Mouse (Mus musculus) thymus, adult 2 months (tissue): ENCODE data around the gene Olfr1214. TPM values are rescaled to one million over a fixed set of nuclear protein-coding genes. Genes with fewer than 3 reads are reported as not detected.

Source experiments
- DNase-seq: peaks from one replicate; pipeline ENCODE4 v3.0.0; 2021
- H3K27ac ChIP-seq: fragments of 200-500 bp; 2 replicates; pipeline ENCODE4 v1.5.1; 2012; ENCODE audit warnings: low read length, control low read depth; ENCODE audit not compliant: control insufficient read depth, insufficient read depth
- H3K27me3 ChIP-seq: fragments of 200-500 bp; 2 replicates; pipeline ENCODE4 v1.6.1; 2012; ENCODE audit warnings: mild to moderate bottlenecking, low read length, moderate library complexity, mixed read lengths; ENCODE audit not compliant: control insufficient read depth, insufficient read depth
- H3K36me3 ChIP-seq: fragments of 200-500 bp; 2 replicates; pipeline ENCODE4 v1.6.1; 2012; ENCODE audit warnings: mild to moderate bottlenecking, low read length, moderate library complexity; ENCODE audit not compliant: control insufficient read depth, insufficient read depth
- H3K4me1 ChIP-seq: fragments of 200-500 bp; replicated peaks from 2 replicates; pipeline ENCODE4 v1.6.1; 2012; ENCODE audit warnings: low read length; ENCODE audit not compliant: control insufficient read depth, insufficient read depth
- H3K4me3 ChIP-seq: fragments of 200-500 bp; 2 replicates; pipeline ENCODE4 v1.5.1; 2012; ENCODE audit warnings: mild to moderate bottlenecking, low read length, control low read depth, moderate library complexity; ENCODE audit not compliant: control insufficient read depth, insufficient read depth
- CTCF ChIP-seq: fragments of 200-500 bp; IDR thresholded peaks from 2 replicates; pipeline ENCODE4 v1.5.1; 2012; ENCODE audit warnings: mild to moderate bottlenecking, control low read depth, low read length, moderate library complexity, borderline replicate concordance; ENCODE audit not compliant: control insufficient read depth, poor library complexity, insufficient read depth; ENCODE audit errors: extremely low read depth
- POLR2A ChIP-seq: fragments of 200-500 bp; IDR thresholded peaks from 2 replicates; pipeline ENCODE4 v1.6.1; 2012; ENCODE audit warnings: mild to moderate bottlenecking, low read length, control low read depth, moderate library complexity; ENCODE audit not compliant: control insufficient read depth, poor library complexity, insufficient read depth; ENCODE audit errors: extremely low read depth
- WGBS: fragments of 180-500 bp; shearing (Covaris S2); methylation state at CpG from one replicate; pipeline ENCODE4 v1.1.7; 2018; 5-methylcytosine and 5-hydroxymethylcytosine counted together
- polyA plus RNA-seq: library from polyadenylated mRNA; depleted of rRNA; stranded (reverse); fragments of >200 nt; gene quantifications from 2 replicates; pipeline ENCODE4 v1.2.3, GENCODE M21; 2012; rRNA removed

The Olfr1214 gene
- polyA plus RNA-seq, 1 experiment = not detected

DNA sequence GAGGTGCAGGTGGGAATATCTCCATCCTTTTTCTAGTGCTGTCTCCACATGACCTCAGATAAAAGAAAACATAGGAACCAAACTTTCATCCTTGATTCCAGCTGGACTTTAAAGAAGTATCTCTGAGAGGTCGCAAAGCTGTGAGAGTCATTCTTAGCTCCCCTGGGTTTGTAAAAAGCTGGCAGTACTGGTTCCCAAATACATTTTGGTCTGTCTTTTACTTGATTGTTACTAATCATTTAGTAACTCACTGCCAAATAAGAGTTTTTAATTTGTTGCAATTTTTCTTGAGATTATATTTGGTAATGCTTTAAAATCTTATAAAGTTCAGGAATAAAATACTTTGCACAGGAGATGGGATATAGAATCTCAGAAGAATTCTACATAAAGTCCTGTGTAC lies 54.4 kb downstream of the Olfr1214 start, which contains the start of gene Olfr1211:
TSS of gene Olfr1211 (minus strand) at position 101 of the 400 bp plus-strand sequence.
- DNase-seq = no peak
- Histone ChIP-seq H3K4me1 (no peaks in the 10 kb centered on the region), H3K27me3 (no peaks in the 10 kb centered on the region), H3K27ac (no peak within 1 kb of the TSS), H3K36me3 (no peaks in the 10 kb centered on the region), H3K4me3 (no peak within 1 kb of the TSS)
- TF ChIP-seq CTCF (no peak), POLR2A (no peak)
- WGBS = 88% methylated on average over 1 of the region's 1 CpGs

Other genes starting within 250 kb of the Olfr1214 start
- not detected in 2 replicates for gene Olfr1198, start 241.3 kb downstream of the Olfr1214 start, polyA plus RNA-seq
- not detected in 2 replicates for gene Olfr1199, start 232.2 kb downstream of the Olfr1214 start, polyA plus RNA-seq
- gene Olfr1200, start 222.2 kb downstream of the Olfr1214 start, polyA plus RNA-seq = not detected in 2 replicates
- not detected in 2 replicates for gene Olfr1201, start 199.6 kb downstream of the Olfr1214 start, polyA plus RNA-seq
- not detected in 2 replicates for gene Olfr1202, start 178.2 kb downstream of the Olfr1214 start, polyA plus RNA-seq
- not detected in 2 replicates for gene Olfr1205, start 162.9 kb downstream of the Olfr1214 start, polyA plus RNA-seq
- gene Olfr1204, start 143.4 kb downstream of the Olfr1214 start, polyA plus RNA-seq = not detected in 2 replicates
- not detected in 2 replicates for gene Olfr1206, start 129.4 kb downstream of the Olfr1214 start, polyA plus RNA-seq
- not detected in 2 replicates for gene Olfr1208, start 90.3 kb downstream of the Olfr1214 start, polyA plus RNA-seq
- not detected in 2 replicates for gene Olfr1209, start 77.5 kb downstream of the Olfr1214 start, polyA plus RNA-seq
- gene Olfr1211, start 54.5 kb downstream of the Olfr1214 start, polyA plus RNA-seq = not detected in 2 replicates
- gene Olfr1212, start 38.7 kb downstream of the Olfr1214 start, polyA plus RNA-seq = not detected in 2 replicates
- gene Gm13762, start 12.4 kb downstream of the Olfr1214 start, polyA plus RNA-seq = not detected in 2 replicates
- not detected in 2 replicates for gene Olfr1215, start 14.3 kb upstream of the Olfr1214 start, polyA plus RNA-seq
- not detected in 2 replicates for gene Olfr1216, start 25.7 kb upstream of the Olfr1214 start, polyA plus RNA-seq
- gene Olfr1217, start 39.4 kb upstream of the Olfr1214 start, polyA plus RNA-seq = not detected in 2 replicates
- gene Olfr1218, start 68.5 kb upstream of the Olfr1214 start, polyA plus RNA-seq = not detected in 2 replicates
- not detected in 2 replicates for gene Olfr1219, start 90.9 kb upstream of the Olfr1214 start, polyA plus RNA-seq
- gene Olfr1220, start 114.2 kb upstream of the Olfr1214 start, polyA plus RNA-seq = not detected in 2 replicates
- gene Olfr1221, start 124.6 kb upstream of the Olfr1214 start, polyA plus RNA-seq = not detected in 2 replicates
- gene Olfr1222, start 140.4 kb upstream of the Olfr1214 start, polyA plus RNA-seq = not detected in 2 replicates
- not detected in 2 replicates for gene Olfr1223, start 158.9 kb upstream of the Olfr1214 start, polyA plus RNA-seq
- gene Olfr1224-ps1, start 171.4 kb upstream of the Olfr1214 start, polyA plus RNA-seq = not detected in 2 replicates
- gene Olfr1225, start 182.0 kb upstream of the Olfr1214 start, polyA plus RNA-seq = not detected in 2 replicates
- gene Olfr1226, start 207.4 kb upstream of the Olfr1214 start, polyA plus RNA-seq = not detected in 2 replicates